Mouse (Mus musculus) testis, adult 2 months (tissue): ENCODE results near the gene Cd24a. TPM values are rescaled to one million over a fixed set of nuclear protein-coding genes. Genes with fewer than 3 reads are reported as not detected.

Experiments
- H3K27ac ChIP-seq: fragments of 200-500 bp; 2 replicates; pipeline ENCODE4 v1.5.1; 2012; ENCODE audit warnings: low read depth, low read length; ENCODE audit not compliant: control insufficient read depth, insufficient read depth
- H3K27me3 ChIP-seq: fragments of 200-500 bp; 2 replicates; pipeline ENCODE4 v1.6.1; 2012; ENCODE audit warnings: mild to moderate bottlenecking, low read length, moderate library complexity; ENCODE audit not compliant: control insufficient read depth, insufficient read depth
- H3K36me3 ChIP-seq: fragments of 200-500 bp; 2 replicates; pipeline ENCODE4 v1.6.1; 2012; ENCODE audit warnings: mild to moderate bottlenecking, low read length; ENCODE audit not compliant: control insufficient read depth, insufficient read depth
- H3K4me1 ChIP-seq: fragments of 200-500 bp; 2 replicates; pipeline ENCODE4 v1.6.1; 2012; ENCODE audit warnings: low read length; ENCODE audit not compliant: control insufficient read depth, insufficient read depth
- H3K4me3 ChIP-seq: fragments of 200-500 bp; 2 replicates; pipeline ENCODE4 v1.5.1; 2012; ENCODE audit warnings: low read depth, mild to moderate bottlenecking, low read length, moderate library complexity, mixed read lengths; ENCODE audit not compliant: control insufficient read depth
- CTCF ChIP-seq: fragments of 200-500 bp; IDR thresholded peaks from 2 replicates; pipeline ENCODE4 v1.5.1; 2012; ENCODE audit warnings: low read depth, mild to moderate bottlenecking, inconsistent platforms, low read length, moderate library complexity; ENCODE audit not compliant: control insufficient read depth, insufficient read depth, insufficient replicate concordance
- POLR2A ChIP-seq: fragments of 200-500 bp; IDR thresholded peaks from 2 replicates; pipeline ENCODE4 v1.6.1; 2012; ENCODE audit warnings: low read depth, mild to moderate bottlenecking, inconsistent platforms, low read length, moderate library complexity; ENCODE audit not compliant: control insufficient read depth
- polyA plus RNA-seq: library from polyadenylated mRNA; depleted of rRNA; stranded (reverse); fragments of >200 nt; gene quantifications from 2 replicates; pipeline ENCODE4 v1.2.3, GENCODE M21; 2012

Cd24a gene
- polyA plus RNA-seq, 1 experiment, result 3.9 TPM

GRCm38 (mm10) chr10:43601511-43602396 lies 23.7 kb downstream of the Cd24a start:
- TF ChIP-seq CTCF (no peak), POLR2A (no peak)
- Histone ChIP-seq H3K27me3 (no peaks in the 10 kb centered on the region), H3K27ac (no peak overlapping the region), H3K4me1 (no peaks in the 10 kb centered on the region), H3K36me3 (no peaks in the 10 kb centered on the region), H3K4me3 (no peak overlapping the region)

DNA sequence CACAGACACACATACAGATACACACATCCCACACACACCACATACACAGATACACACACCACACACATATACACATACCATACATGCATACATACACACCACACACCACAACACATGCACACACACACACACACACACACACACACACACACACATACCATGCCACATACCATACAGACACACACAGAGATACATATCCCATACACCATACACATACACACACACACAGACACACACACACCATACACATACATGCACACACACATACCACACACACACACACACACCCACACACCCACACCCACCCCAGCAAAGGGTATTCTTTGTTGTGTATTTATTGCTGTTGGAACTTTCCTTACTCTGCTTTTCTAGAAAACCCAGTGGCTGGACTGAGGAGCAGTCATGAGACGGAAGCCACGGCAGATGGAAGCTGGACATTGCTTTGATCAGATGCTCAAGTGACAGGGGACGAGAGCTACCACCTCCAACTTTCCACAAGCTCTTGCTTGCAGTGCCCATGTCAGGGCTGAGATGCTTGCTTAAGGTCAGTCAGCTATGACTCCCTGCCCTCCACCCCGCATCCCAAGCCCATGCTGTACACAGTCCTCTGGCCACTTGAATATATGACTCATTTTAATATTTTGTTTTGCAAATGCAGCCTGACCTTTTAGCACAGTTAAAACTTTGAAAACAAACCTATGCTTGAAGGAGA lies 26.0 kb downstream of the Cd24a start:
- no peak overlapping the region for H3K27ac ChIP-seq
- no peak overlapping the region for H3K4me3 ChIP-seq
- H3K36me3 ChIP-seq, result no peaks in the 10 kb centered on the region
- no peak for TF ChIP-seq CTCF
- TF ChIP-seq POLR2A, result no peak
- no peaks in the 10 kb centered on the region for H3K4me1 ChIP-seq
- no peaks in the 10 kb centered on the region for H3K27me3 ChIP-seq

DNA sequence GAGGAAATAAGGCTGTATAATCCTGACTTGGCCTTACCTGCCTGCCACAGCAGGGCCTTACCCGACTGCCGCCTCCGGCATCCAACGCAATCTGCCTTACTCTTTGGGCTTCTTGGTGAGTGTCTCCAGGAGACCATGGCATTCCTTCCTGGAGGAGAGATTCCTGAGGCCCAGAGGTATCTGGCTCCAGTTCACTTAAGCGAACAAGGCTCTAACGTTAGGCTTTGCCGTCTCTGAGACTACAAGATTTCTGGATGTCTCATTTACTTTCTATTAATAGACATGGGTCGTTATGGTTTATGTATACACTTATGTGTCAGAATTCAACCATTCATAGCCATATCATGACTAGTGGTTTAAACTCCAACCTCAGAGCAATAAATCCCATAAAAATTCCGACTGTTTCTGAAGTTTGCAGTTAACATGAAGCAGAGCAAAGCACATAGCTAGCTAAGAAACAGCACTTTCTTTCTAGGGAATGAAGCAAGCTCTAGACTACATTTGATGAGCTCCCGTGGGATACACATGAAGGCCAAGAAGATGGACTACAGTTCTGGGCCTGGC lies 26.7 kb downstream of the Cd24a start:
- Histone ChIP-seq H3K4me3 (no peak overlapping the region), H3K27ac (no peak overlapping the region), H3K27me3 (no peaks in the 10 kb centered on the region), H3K36me3 (no peaks in the 10 kb centered on the region), H3K4me1 (no peaks in the 10 kb centered on the region)
- TF ChIP-seq CTCF, result no peak
- no peak for TF ChIP-seq POLR2A

GRCm38 (mm10) chr10:43605901-43606300 lies 27.8 kb downstream of the Cd24a start:
- no peaks in the 10 kb centered on the region for H3K27me3 ChIP-seq
- TF ChIP-seq POLR2A (no peak), CTCF (no peak)

GRCm38 (mm10) chr10:43609507-43609906 lies 31.4 kb downstream of the Cd24a start:
- no peaks in the 10 kb centered on the region for H3K27me3 ChIP-seq
- H3K4me3 ChIP-seq, result no peak overlapping the region
- H3K27ac ChIP-seq, result no peak overlapping the region
- H3K36me3 ChIP-seq, result no peaks in the 10 kb centered on the region
- TF ChIP-seq CTCF (no peak), POLR2A (no peak)
- H3K4me1 ChIP-seq, result no peaks in the 10 kb centered on the region

More at GRCm38 (mm10) chr10:43605901-43606300, 27.8 kb downstream of the Cd24a start:
- no peak overlapping the region for H3K27ac ChIP-seq
- H3K36me3 ChIP-seq, result no peaks in the 10 kb centered on the region
- H3K4me3 ChIP-seq, result peak overlapping the region; percentile 60
- H3K4me1 ChIP-seq, result no peaks in the 10 kb centered on the region

DNA sequence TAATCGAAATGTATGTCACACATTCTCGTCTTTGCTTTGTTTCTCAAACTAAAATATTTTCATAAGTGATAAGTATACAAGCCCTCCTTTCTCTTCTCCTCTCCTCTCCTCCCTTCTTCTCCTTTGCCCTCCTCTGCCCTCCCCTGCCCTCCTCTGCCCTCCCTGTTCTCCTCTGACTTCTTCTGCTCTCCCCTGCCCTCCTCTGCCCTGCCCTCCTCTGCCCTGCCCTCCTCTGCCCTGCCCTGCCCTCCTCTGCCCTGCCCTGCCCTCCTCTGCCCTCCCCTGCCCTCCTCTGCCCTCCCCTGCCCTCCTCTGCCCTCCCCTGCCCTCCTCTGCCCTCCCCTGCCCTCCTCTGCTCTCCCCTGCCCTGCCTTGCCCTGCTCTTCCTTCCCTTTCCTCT lies 31.9 kb downstream of the Cd24a start:
- Histone ChIP-seq H3K4me3 (no peak overlapping the region), H3K27me3 (no peaks in the 10 kb centered on the region), H3K27ac (no peak overlapping the region), H3K36me3 (no peaks in the 10 kb centered on the region), H3K4me1 (no peaks in the 10 kb centered on the region)
- TF ChIP-seq CTCF (no peak), POLR2A (no peak)

GRCm38 (mm10) chr10:43611081-43611480 lies 33.0 kb downstream of the Cd24a start:
- Histone ChIP-seq H3K36me3 (no peaks in the 10 kb centered on the region), H3K4me1 (no peaks in the 10 kb centered on the region), H3K27ac (no peak overlapping the region), H3K4me3 (no peak overlapping the region), H3K27me3 (no peaks in the 10 kb centered on the region)
- TF ChIP-seq POLR2A (no peak), CTCF (no peak)
